In the genomic region with DNA sequence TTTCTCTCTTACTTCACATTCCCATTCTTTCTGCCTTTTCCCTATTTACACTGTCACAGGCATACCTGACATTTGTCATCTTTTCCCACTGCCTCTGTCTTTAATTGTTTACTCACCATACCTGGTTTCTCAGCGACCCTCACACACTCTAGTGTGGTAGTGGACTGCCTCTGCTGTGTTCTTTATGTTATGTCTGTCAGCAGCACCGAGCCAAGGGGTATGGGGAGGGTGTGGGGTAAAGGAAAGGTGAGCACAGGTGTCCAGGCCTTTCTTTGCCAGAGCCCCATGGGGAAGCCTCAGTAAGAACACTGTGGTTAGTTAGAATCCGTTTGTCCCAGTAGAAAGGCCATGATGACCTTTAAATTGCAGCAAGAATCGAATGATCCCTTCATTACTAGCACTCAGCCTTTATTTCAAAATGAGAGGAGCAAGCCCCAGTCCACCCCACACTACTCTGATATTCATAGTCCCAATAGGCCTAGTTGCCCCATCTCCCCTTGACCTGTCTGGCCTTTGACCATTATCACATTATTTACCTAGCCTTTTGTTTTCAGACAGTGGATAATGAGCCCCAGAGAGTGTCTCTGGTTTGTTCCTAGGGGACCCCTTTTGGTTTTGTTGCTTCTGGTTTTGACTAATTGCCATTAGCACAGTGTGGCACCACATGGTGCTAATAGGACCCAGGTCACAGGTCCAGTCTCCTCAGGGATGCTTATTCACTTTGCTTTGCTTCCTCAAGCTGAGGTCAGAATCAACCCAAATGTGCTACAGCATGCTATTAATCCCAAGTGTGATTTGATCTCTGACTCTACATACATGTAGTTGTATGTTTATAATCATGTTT, we compare ENCODE assay signal across 20 mouse cellular contexts. TPM values are rescaled to one million over a fixed set of nuclear protein-coding genes. Genes with fewer than 3 reads are reported as not detected.
A peak's percentile ranks its signal among the peaks of the same experiment; 100 is the strongest.
DNase-seq lines count a peak whose midpoint lies in the region; ATAC-seq lines count a peak whose summit lies in the region.
"Had no signal": no experiment of that assay in that cellular context is flagged by ENCODE, and none has a peak within 500 bp of the region (broad histone marks: within the 10 kb centered on the region; RNA-seq: fewer than 3 reads in every experiment).

A gene (minus strand): TSS at position 505 of the 844 bp plus-strand sequence.

- 65% methylated on average over 4 of the region's 4 CpGs for WGBS in hindbrain, embryonic 11.5 days
- 62% methylated on average over 4 of the region's 4 CpGs for WGBS in hindbrain, embryonic 10.5 days
- WGBS in midbrain, embryonic 13.5 days = 62% methylated on average over 4 of the region's 4 CpGs
- 64% methylated on average over 4 of the region's 4 CpGs for WGBS in midbrain, embryonic 15.5 days
- whole genome bisulfite sequencing in embryonic facial prominence, embryonic 12.5 days = 65% methylated on average over 4 of the region's 4 CpGs

- H3K4me2 ChIP-seq in hindbrain, embryonic 11.5 days (replicated peaks; ENCODE audit: low read depth, low read length) = no peak within 1 kb of the TSS
- H3K4me2 ChIP-seq in midbrain, embryonic 13.5 days (replicated peaks) = no peak within 1 kb of the TSS
- no peak within 1 kb of the TSS for H3K4me2 ChIP-seq in midbrain, embryonic 15.5 days
- H3K4me2 ChIP-seq in embryonic facial prominence, embryonic 12.5 days (replicated peaks) = no peak within 1 kb of the TSS
- H3K4me2 ChIP-seq: embryonic facial prominence, embryonic 13.5 days; forebrain, embryonic 12.5 days; heart, embryonic 12.5 days; hindbrain, embryonic 13.5 days; intestine, embryonic 15.5 days had no signal

- DNase-seq in hindbrain, embryonic 11.5 days (ENCODE audit: low spot score) = peak; percentile 4
- no peak for DNase-seq in hindbrain, embryonic 10.5 days (ENCODE audit: low spot score)
- DNase-seq in frontal cortex, adult 2 months (ENCODE audit: extremely low spot score in 1 of 2, low spot score in 1 of 2) = no peak
- DNase-seq: adrenal gland, adult 8-10 months; adrenal gland, postnatal 36 days; cerebellum, adult 2 months; cerebellum, postnatal 10 days; gastrocnemius, postnatal 25 days had no signal

- H3K36me3 ChIP-seq in hindbrain, embryonic 11.5 days (ENCODE audit: control insufficient read depth, insufficient read depth, low read length) = no peaks in the 10 kb centered on the region
- H3K36me3 ChIP-seq in hindbrain, embryonic 10.5 days = no peaks in the 10 kb centered on the region
- no peaks in the 10 kb centered on the region for H3K36me3 ChIP-seq in midbrain, embryonic 13.5 days
- no peaks in the 10 kb centered on the region for H3K36me3 ChIP-seq in midbrain, embryonic 15.5 days (replicated peaks)
- no peaks in the 10 kb centered on the region for H3K36me3 ChIP-seq in embryonic facial prominence, embryonic 12.5 days
- H3K36me3 ChIP-seq: embryonic facial prominence, embryonic 13.5 days; forebrain, embryonic 12.5 days; G1E; heart, embryonic 12.5 days; hindbrain, embryonic 13.5 days; intestine, embryonic 15.5 days had no signal

- H3K27ac ChIP-seq in hindbrain, embryonic 11.5 days (ENCODE audit: low read depth, low read length) = no peak within 1 kb of the TSS
- no peak within 1 kb of the TSS for H3K27ac ChIP-seq in hindbrain, embryonic 10.5 days
- H3K27ac ChIP-seq in midbrain, embryonic 13.5 days = no peak within 1 kb of the TSS
- H3K27ac ChIP-seq in midbrain, embryonic 15.5 days = no peak within 1 kb of the TSS
- H3K27ac ChIP-seq in embryonic facial prominence, embryonic 12.5 days = no peak within 1 kb of the TSS
- H3K27ac ChIP-seq: embryonic facial prominence, embryonic 13.5 days; forebrain, embryonic 12.5 days; hindbrain, embryonic 13.5 days; intestine, embryonic 15.5 days had no signal

- H3K27me3 ChIP-seq in hindbrain, embryonic 11.5 days (ENCODE audit: control insufficient read depth, insufficient read depth, low read length) = no peaks in the 10 kb centered on the region
- no peaks in the 10 kb centered on the region for H3K27me3 ChIP-seq in hindbrain, embryonic 10.5 days (ENCODE audit: insufficient read depth, poor library complexity, severe bottlenecking)
- no peaks in the 10 kb centered on the region for H3K27me3 ChIP-seq in midbrain, embryonic 13.5 days
- no peaks in the 10 kb centered on the region for H3K27me3 ChIP-seq in midbrain, embryonic 15.5 days (replicated peaks)
- H3K27me3 ChIP-seq in embryonic facial prominence, embryonic 12.5 days = no peaks in the 10 kb centered on the region
- H3K27me3 ChIP-seq: embryonic facial prominence, embryonic 13.5 days; forebrain, embryonic 12.5 days; heart, embryonic 12.5 days; hindbrain, embryonic 13.5 days; intestine, embryonic 15.5 days had no signal

- no peaks in the 10 kb centered on the region for H3K4me1 ChIP-seq in hindbrain, embryonic 11.5 days (replicated peaks; ENCODE audit: control insufficient read depth, insufficient read depth, low read length)
- no peaks in the 10 kb centered on the region for H3K4me1 ChIP-seq in hindbrain, embryonic 10.5 days (replicated peaks)
- no peaks in the 10 kb centered on the region for H3K4me1 ChIP-seq in midbrain, embryonic 13.5 days (replicated peaks)
- no peaks in the 10 kb centered on the region for H3K4me1 ChIP-seq in midbrain, embryonic 15.5 days
- H3K4me1 ChIP-seq in embryonic facial prominence, embryonic 12.5 days = no peaks in the 10 kb centered on the region
- H3K4me1 ChIP-seq: embryonic facial prominence, embryonic 13.5 days; forebrain, embryonic 12.5 days; hindbrain, embryonic 13.5 days; intestine, embryonic 15.5 days had no signal

- no peak within 1 kb of the TSS for H3K4me3 ChIP-seq in hindbrain, embryonic 11.5 days (ENCODE audit: low read depth, low read length)
- H3K4me3 ChIP-seq in hindbrain, embryonic 10.5 days = no peak within 1 kb of the TSS
- no peak within 1 kb of the TSS for H3K4me3 ChIP-seq in midbrain, embryonic 13.5 days (replicated peaks)
- H3K4me3 ChIP-seq in midbrain, embryonic 15.5 days = no peak within 1 kb of the TSS
- H3K4me3 ChIP-seq in embryonic facial prominence, embryonic 12.5 days = no peak within 1 kb of the TSS
- H3K4me3 ChIP-seq: embryonic facial prominence, embryonic 13.5 days; forebrain, embryonic 12.5 days; heart, embryonic 12.5 days; hindbrain, embryonic 13.5 days; intestine, embryonic 15.5 days had no signal

- H3K9me3 ChIP-seq in hindbrain, embryonic 11.5 days (ENCODE audit: control insufficient read depth, low read length) = no peaks in the 10 kb centered on the region
- H3K9me3 ChIP-seq in hindbrain, embryonic 10.5 days = no peaks in the 10 kb centered on the region
- no peaks in the 10 kb centered on the region for H3K9me3 ChIP-seq in midbrain, embryonic 13.5 days
- H3K9me3 ChIP-seq in midbrain, embryonic 15.5 days = no peaks in the 10 kb centered on the region
- H3K9me3 ChIP-seq in embryonic facial prominence, embryonic 12.5 days = no peaks in the 10 kb centered on the region
- H3K9me3 ChIP-seq: embryonic facial prominence, embryonic 13.5 days; forebrain, embryonic 12.5 days; G1E; heart, embryonic 12.5 days; hindbrain, embryonic 13.5 days; intestine, embryonic 15.5 days had no signal

- no peak within 1 kb of the TSS for H3K9ac ChIP-seq in hindbrain, embryonic 11.5 days (ENCODE audit: low read depth, low read length)
- no peak within 1 kb of the TSS for H3K9ac ChIP-seq in midbrain, embryonic 13.5 days (replicated peaks)
- no peak within 1 kb of the TSS for H3K9ac ChIP-seq in midbrain, embryonic 15.5 days
- no peak within 1 kb of the TSS for H3K9ac ChIP-seq in embryonic facial prominence, embryonic 12.5 days
- H3K9ac ChIP-seq: embryonic facial prominence, embryonic 13.5 days; forebrain, embryonic 12.5 days; heart, embryonic 12.5 days; hindbrain, embryonic 13.5 days; intestine, embryonic 15.5 days had no signal

- ATAC-seq in hindbrain, embryonic 11.5 days (ENCODE audit: low FRiP score) = peak; percentile 72
- ATAC-seq in midbrain, embryonic 13.5 days = peak; percentile 60; the same call in 1 of the 2 replicates
- no peak for ATAC-seq in midbrain, embryonic 15.5 days (replicated peaks)
- ATAC-seq in embryonic facial prominence, embryonic 12.5 days (ENCODE audit: insufficient number of reproducible peaks, insufficient read depth, low FRiP score, low TSS enrichment) = peak; percentile 56; the same call in 1 of the 2 replicates
- ATAC-seq: CD4-positive, CD25-positive, alpha-beta regulatory T cell, adult 4 months; forebrain, embryonic 16.5 days; intestine, embryonic 15.5 days had no signal

RNA-seq across cellular contexts. Expression of the gene that starts here (rescaled TPM):
- polyA plus RNA-seq in hindbrain, embryonic 11.5 days (2014; fragmentation: Nextera tagmentation; extraction: Ambion mirVana) = not detected in 2 replicates
- polyA plus RNA-seq in hindbrain, embryonic 10.5 days (2016; fragmentation: Nextera tagmentation; extraction: Ambion mirVana) = 0.03 TPM in 1 of 2 replicates, not detected in the other
- polyA plus RNA-seq in midbrain, embryonic 13.5 days (2015; fragmentation: Nextera tagmentation; extraction: Ambion mirVana) = not detected in 2 replicates
- not detected in 2 replicates for polyA plus RNA-seq in midbrain, embryonic 15.5 days (2015; fragmentation: Nextera tagmentation; extraction: Ambion mirVana)
- polyA plus RNA-seq in embryonic facial prominence, embryonic 12.5 days (2016; fragmentation: Nextera tagmentation; extraction: Ambion mirVana) = 0.06 and 0.23 TPM in 2 replicates
- polyA plus RNA-seq in frontal cortex, adult 2 months (2012; rRNA removed) = not detected in 2 replicates
- polyA plus RNA-seq: cerebellum, adult 2 months; forebrain, embryonic 16.5 days; G1E; heart, embryonic 12.5 days; heart, embryonic 16.5 days; hindbrain, embryonic 13.5 days; intestine, embryonic 15.5 days had no signal

Comparison
In these comparisons a context has a peak if more than half of its experiments do, and no peak if none do; other contexts are left out.
1. Peak in DNase-seq and ATAC-seq in hindbrain, embryonic 11.5 days; RNA of the gene not detected or under 1 TPM.
2. Peak in ATAC-seq in midbrain, embryonic 13.5 days; RNA of the gene not detected or under 1 TPM.
3. Peak in ATAC-seq in embryonic facial prominence, embryonic 12.5 days; RNA of the gene not detected or under 1 TPM.